Mouse (Mus musculus): ENCODE data around the gene Fndc1.

Fndc1 gene

GRCm38 (mm10) chr17:7826819-7827515 lies at the start of gene Fndc1:
Gene Fndc1 (minus strand): TSS chr17:7827302.
- peak; percentile 32 to 48 for DNase-seq (ENCODE audit: low spot score in 2 of 2)

- DNase-seq (ENCODE audit: low spot score in 2 of 2), result no peak
These were observed 49.4 kb upstream of the Fndc1 start for GRCm38 (mm10) chr17:7876541-7876940.

GRCm38 (mm10) chr17:7875941-7876461 lies 48.9 kb upstream of the Fndc1 start:
- no peak for DNase-seq (ENCODE audit: low spot score in 2 of 2)

- no peak for DNase-seq (ENCODE audit: low spot score in 2 of 2)
These were observed 47.9 kb upstream of the Fndc1 start for GRCm38 (mm10) chr17:7874776-7875531.

- DNase-seq (ENCODE audit: low spot score in 2 of 2), result no peak
These were observed 46.3 kb upstream of the Fndc1 start for GRCm38 (mm10) chr17:7873382-7873781.

GRCm38 (mm10) chr17:7871800-7872199 lies 44.7 kb upstream of the Fndc1 start:
- DNase-seq (ENCODE audit: low spot score in 2 of 2), result no peak

GRCm38 (mm10) chr17:7870862-7871605 lies 43.9 kb upstream of the Fndc1 start:
- DNase-seq (ENCODE audit: low spot score in 2 of 2), result no peak

- no peak for DNase-seq (ENCODE audit: low spot score in 2 of 2)
These were observed 42.0 kb upstream of the Fndc1 start for GRCm38 (mm10) chr17:7869114-7869513.

GRCm38 (mm10) chr17:7868631-7869030 lies 41.5 kb upstream of the Fndc1 start:
- peak; percentile 61 to 69 for DNase-seq (ENCODE audit: low spot score in 2 of 2)

- no peak for DNase-seq (ENCODE audit: low spot score in 2 of 2)
These were observed 37.6 kb upstream of the Fndc1 start for GRCm38 (mm10) chr17:7864740-7865139.

GRCm38 (mm10) chr17:7863745-7864144 lies 36.6 kb upstream of the Fndc1 start:
- DNase-seq (ENCODE audit: low spot score in 2 of 2), result peak; percentile 45 to 60

- DNase-seq (ENCODE audit: low spot score in 2 of 2), result no peak
These were observed 33.8 kb upstream of the Fndc1 start for GRCm38 (mm10) chr17:7860845-7861360.

- DNase-seq (ENCODE audit: low spot score in 2 of 2), result no peak
These were observed 30.6 kb upstream of the Fndc1 start for GRCm38 (mm10) chr17:7857658-7858057.

- no peak for DNase-seq (ENCODE audit: low spot score in 2 of 2)
These were observed 28.7 kb upstream of the Fndc1 start for GRCm38 (mm10) chr17:7855851-7856250.

GRCm38 (mm10) chr17:7851979-7852378 lies 24.9 kb upstream of the Fndc1 start:
- DNase-seq (ENCODE audit: low spot score in 2 of 2), result no peak

GRCm38 (mm10) chr17:7851527-7851926 lies 24.4 kb upstream of the Fndc1 start:
- DNase-seq (ENCODE audit: low spot score in 2 of 2), result no peak

GRCm38 (mm10) chr17:7850246-7850645 lies 23.1 kb upstream of the Fndc1 start:
- DNase-seq (ENCODE audit: low spot score in 2 of 2), result no peak

- DNase-seq (ENCODE audit: low spot score in 2 of 2), result no peak
These were observed 13.6 kb upstream of the Fndc1 start for GRCm38 (mm10) chr17:7840505-7841290.

- DNase-seq (ENCODE audit: low spot score in 2 of 2), result no peak
These were observed 484 bp upstream of the Fndc1 start for GRCm38 (mm10) chr17:7827586-7827985.

GRCm38 (mm10) chr17:7825416-7825815 lies 1.7 kb downstream of the Fndc1 start:
- no peak for DNase-seq (ENCODE audit: low spot score in 2 of 2)

- DNase-seq (ENCODE audit: low spot score in 2 of 2), result peak; percentile 34 to 60
These were observed 5.4 kb downstream of the Fndc1 start for GRCm38 (mm10) chr17:7821553-7822186.

All from frontal cortex, postnatal 25 days (tissue).